Mouse (Mus musculus) adrenal gland, postnatal 0 days (tissue): ENCODE measurements around the gene Gm5591. TPM values are rescaled to one million over a fixed set of nuclear protein-coding genes. Genes with fewer than 3 reads are reported as not detected.

ENCODE experiments used
- polyA plus RNA-seq: library from polyadenylated mRNA; unstranded; fragments of >200 nt; fragmentation: Nextera tagmentation; extraction: Ambion mirVana; gene quantifications from 2 replicates; pipeline ENCODE4 v1.2.1, GENCODE M21; 2015

Gene Gm5591
- polyA plus RNA-seq, result not detected in 2 replicates

GRCm38 (mm10) chr7:38528093-38528492 lies at the start of gene Gm5591:
Gm5591 (minus strand) TSS chr7:38528193.

